Mouse (Mus musculus) adrenal gland, postnatal 4 days (tissue): ENCODE results near the gene Flywch2. TPM values are rescaled to one million over a fixed set of nuclear protein-coding genes. Genes with fewer than 3 reads are reported as not detected.
"Not testable (repeated sequence)": the region's sequence is repeated elsewhere in the genome, so short reads cannot be mapped to it uniquely, and the experiment has no call there.

Source experiments
- DNase-seq, 2 experiments: peaks; one replicate each; pipeline ENCODE4 v3.0.0; 2021 to 2022; ENCODE audit warnings: low spot score in 2 of 2, mixed read lengths in 2 of 2
- total RNA-seq, 2 experiments: library from RNA; stranded (reverse); gene quantifications; 2 replicates each; pipeline ENCODE4 v1.2.3; 2021

Gene Flywch2
- total RNA-seq, 2 experiments from 2014 or later, result 14.0 to 14.4 TPM

DNA sequence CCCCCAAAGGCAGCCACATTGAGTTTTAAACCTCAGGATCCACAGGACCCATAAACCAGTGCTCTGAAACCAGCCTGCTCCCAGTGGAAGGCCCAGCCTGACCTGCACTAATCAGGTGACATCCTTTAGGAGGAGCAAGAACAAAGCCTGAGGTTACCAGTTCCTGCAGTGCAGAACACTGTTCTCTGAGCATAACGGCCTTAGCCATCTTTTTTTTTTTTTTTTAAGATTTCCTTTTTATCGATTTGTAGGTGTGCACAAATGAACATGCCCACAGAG, 5.1 kb upstream of the Flywch2 start:
- no peak for DNase-seq

DNA sequence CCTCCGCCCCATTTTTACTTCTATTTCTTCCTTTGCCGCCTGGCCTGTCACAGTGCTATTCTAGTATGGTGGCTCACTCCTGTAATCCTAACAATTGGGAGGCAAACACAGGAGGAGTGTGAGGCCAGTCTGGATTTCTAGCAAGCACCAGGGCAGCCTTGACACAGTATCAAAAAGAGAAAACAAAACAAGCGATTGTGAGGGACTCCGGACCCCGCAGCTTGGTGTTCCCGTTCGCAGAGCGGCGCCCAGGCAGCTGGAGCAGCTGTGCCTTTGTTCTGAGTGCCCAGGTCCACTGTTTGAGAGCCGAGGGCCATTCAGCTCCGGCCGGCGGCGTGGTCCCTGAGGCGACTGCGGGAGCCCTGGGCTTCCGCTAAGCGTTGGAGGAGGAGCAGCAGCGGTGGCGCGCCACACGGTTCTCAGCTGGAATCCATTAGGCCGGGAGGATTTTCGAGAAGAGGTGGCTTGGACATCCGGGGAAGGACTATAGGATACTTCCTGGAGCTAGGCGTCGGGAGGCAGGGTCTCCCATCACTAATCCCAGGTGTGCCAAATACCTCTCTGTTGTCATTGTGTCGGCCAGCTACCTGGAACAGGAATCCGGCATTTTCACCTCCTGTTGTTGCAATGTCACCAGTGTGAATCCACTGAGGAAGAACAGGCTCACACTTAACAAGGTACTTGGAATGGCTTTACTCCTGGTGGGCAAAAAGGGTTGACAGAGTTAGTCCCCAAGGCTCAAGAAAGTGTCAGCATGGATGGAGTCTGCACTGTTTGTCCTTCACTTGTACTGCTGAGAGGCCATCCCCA, 4.6 kb upstream of the Flywch2 start, which contains the start of gene Srrm2:
TSS of gene Srrm2 (plus strand) at position 264 of the 810 bp plus-strand sequence.
- peak; percentile 37 to 52 for DNase-seq

DNA sequence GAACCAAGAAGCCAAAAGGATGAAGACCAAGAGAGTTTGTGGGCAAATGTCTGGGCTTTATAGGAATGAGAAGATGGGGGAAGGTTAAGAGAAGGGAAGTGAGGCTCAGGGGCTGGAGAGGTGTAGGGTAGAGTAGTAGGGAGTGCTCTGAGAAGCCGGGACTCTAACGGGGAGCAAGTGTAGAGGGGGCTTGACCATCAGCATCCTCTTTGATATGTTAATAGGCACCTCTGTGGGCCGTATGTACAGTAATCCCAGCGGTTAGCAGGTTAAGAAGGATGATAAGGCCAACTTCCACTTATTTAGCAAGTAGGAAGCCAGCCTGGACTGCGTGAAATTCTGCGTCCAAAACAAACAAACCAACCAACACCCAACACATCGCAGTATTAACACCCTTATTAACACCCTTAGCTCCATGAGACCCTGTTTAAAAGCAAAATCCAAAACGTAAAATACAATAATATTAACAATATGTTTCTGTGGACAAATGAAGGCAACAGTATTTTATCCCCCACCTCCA, 3.9 kb upstream of the Flywch2 start:
- DNase-seq, result no peak

DNA sequence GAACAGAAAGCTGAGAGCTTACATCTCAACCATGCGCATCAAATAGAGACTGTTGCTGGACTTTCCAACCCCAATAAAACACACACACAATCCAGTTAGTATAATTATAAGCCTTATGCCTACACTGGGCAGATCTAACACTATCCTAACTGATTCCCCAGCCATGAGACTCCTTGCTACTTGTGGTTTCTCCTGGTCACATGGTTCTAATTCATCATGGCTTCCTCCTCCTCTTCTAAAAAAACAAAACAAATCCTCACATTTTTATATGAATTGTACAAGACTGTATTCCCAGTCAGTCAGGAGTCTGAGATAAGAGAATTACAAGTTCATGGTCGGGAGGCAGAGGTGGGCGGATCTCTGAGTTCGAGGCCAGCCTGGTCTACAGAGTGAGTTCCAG, 3.1 kb upstream of the Flywch2 start:
- no peak for DNase-seq

DNA sequence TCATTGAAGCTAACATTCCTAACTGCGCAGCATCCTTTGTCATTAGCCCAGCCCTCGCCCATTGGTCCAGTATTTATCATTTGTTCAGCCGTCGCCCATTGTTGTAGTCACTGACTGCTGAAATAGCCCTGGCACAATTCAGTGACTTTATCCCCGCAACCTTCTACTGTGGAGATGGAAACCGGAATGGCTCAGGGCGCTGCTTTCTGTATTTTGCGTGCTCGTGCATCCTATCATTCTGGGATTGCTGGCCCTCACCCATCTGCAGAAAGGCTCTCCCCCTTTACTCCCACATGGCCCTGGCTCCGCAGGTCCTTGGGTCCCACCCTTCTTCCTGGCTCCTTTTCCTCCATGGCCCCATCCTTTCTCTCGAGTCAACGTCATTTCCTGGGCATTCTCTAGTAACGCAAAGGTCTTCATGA, 640 bp upstream of the Flywch2 start:
- no peak for DNase-seq

DNA sequence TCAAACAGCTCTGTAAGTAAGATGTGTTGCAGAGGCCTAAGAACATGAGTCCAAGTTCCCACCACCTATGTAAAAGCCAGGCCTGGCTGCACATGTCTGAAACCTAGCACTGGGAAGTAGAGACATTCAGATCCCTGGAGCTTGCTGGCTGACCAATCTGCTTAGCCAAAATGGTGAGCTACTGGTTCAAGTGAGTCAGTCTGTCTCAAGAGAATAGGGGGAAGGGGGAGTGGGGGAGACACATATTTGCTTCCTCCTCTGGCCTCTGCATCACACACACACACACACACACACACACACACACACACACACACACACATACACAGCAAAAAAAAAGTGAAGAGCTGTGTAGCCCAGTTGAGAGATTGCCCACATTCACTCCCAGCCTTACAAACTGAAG, 2.5 kb downstream of the Flywch2 start:
- no peak for DNase-seq

DNA sequence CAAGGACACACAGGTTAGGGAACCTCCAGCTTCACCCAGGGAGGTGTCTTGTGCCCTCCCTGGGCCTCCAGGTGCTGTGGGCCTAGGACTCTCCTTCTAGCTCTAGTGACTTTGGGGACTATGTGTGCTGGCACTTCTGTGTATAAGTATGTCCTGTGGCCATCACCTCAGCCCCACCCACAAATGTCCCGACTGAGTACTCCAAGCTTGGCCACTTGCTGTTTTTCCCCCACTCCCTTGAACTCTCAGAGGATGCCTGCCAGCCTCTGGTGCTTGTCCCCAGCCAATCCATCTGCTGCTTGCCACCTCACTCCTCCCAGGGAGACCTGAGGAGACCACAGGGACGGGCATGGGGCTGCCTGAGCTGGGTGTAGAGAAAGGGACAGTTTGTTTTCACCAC, 7.4 kb downstream of the Flywch2 start:
- DNase-seq, result no peak

DNA sequence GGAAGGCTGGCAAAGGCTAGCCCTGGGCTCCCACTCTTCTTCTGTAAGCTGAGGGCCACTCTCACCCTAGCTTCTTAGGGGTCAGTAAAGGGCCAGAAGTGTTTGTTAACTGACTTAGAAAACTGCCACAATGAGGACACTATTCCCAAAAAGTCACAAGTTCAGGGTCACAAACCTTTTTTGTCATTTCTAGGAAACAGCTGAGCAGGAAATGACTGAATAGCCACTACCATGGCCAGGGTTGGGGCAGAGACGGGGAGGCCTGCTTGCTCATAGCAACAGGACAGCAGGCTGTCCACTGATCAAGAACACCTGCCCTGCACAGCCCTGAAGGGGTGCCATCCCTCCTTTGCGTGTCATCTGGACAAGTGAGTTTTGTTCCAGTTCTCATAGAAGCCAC, 8.7 kb downstream of the Flywch2 start:
- DNase-seq, result no peak

DNA sequence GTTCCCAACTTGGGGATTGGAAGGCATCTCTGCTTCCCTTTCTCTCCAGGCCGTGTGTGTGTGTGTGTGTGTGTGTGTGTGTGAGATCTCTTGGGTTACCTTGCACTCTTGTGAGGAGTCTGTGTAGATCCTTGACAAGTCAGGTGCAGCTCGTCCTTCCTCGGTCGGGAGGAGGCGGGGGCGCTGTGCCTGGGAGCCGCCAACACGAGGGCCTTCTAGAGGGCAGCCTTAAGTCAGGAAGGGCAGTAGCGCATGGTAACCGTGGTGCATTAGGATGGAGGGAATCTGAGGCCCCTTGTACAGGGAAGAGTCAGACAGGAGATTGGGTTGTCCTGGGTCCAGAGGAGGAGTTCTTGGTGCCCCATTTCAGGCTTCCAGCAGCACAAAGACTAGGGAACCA, 9.7 kb downstream of the Flywch2 start:
- no peak for DNase-seq

DNA sequence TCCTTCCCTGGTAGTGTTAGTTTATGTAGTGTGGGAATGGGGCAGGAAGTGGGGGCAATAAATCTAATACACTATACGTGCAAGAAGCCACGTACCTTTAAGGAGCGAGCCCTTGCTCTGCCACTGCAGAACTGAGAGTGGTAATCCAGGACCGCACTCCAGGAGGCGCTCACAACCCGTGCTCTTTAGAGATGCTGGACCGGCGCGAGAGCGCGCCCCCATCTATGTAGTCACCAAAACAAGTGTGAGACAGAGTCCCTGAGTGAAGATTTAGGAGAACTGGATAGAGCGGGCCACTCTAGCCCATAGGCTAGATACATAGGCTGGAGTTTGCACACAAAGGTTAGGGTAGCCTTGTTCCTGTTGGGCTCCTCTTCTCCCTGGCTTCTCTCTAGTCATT, 11.8 kb downstream of the Flywch2 start:
- peak; percentile 62 to 76 for DNase-seq

DNA sequence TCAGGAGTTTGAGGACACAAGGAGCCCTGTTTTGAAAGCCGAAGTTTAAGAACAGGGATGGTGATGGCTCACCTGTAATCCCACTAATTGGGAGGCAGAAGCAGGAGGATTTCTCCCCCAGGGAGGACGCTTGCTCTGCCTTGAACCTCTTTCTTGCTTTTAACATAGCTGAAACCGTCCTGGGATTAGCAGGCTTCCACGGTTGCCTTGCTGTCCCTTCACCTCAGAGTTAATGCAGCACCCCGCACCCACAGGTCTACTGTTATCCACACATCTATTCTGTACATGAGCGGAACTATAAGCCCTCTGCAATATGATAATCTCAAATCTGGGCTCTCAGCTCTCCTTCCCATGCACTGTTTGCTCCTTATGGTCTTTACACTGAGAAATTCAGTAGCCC, 12.2 kb downstream of the Flywch2 start:
- DNase-seq, result no peak

DNA sequence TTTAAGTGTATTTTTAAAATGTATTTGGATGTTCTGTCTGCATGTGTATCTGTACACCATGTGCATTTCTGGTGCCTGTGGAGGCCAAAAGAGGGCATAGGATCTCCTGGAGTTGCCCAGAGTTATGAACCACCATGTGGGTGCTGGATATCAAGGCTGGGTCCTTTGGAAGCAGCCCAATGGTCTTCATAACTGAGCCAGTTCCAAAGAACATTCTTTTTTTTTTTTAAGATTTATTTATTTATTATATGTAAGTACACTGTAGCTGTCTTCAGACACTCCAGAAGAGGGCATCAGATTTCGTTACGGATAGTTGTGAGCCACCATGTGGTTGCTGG, 13.7 kb downstream of the Flywch2 start:
- DNase-seq, result not testable (repeated sequence)

DNA sequence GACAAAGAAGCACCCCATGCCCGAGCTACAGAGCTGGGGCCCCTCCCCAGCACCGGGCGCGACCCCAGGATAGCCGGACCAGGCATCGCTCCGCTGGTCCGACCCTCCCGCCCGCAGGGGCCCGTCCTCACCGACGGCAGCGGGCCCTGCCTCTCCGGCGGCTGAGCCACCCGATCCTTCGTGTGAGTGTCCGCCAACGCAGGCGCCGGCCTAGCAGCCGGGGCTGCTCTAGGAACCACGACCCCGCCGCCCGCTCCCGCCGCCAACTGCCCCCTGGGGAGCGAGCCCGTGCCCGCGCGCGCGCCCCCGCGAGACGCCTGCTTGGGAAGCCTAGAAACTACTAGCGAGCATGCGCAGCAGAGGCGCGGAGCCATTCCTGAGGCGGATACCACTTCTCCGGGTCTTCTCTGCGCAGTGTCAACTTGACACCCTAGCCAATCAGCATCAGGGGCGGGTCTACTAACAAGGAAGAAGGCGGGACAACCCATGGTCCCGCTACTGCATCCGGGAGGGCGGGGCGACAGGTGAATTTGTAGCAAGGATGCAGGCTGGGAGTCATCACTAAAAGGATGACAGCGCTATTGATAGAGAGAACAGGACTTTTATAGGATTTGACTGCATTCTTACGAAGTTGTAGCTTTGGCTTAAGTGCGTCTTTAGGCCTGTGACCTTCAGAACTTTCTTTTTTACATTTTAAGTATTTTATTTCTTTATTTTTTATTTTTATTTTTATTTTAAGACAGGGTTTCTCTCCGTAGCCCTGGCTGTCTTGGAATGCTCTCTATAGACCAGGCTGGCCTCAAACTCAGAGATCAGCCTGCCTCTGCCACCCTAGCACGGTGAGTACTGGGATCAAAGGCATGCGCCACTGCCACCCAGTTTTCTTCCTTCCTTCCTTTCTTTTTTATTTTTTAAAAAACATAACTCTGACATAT, 14.3 kb downstream of the Flywch2 start, which contains the start of gene Flywch1:
TSS of gene Flywch1 (minus strand) at position 319 of the 935 bp plus-strand sequence.
- DNase-seq, result peak; percentile 91 to 95

DNA sequence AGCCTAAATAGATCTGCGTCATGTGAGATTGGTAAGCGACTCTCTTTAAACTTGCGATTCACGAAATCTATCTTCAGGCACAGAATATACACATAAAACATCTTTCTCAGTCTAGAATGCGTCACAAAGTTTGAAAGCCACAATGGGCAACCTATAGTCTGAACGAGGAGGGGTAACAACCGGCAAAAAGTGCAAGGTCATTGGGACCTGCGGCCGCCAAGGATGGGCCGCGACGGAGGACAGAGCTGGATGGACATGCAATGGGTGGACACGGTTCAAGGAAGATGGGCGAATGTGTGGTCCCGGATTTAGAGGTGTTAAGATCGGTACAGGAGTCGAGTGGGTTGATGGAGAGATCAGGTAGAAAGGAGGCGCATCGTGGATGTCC, 15.0 kb downstream of the Flywch2 start:
- DNase-seq, result no peak

DNA sequence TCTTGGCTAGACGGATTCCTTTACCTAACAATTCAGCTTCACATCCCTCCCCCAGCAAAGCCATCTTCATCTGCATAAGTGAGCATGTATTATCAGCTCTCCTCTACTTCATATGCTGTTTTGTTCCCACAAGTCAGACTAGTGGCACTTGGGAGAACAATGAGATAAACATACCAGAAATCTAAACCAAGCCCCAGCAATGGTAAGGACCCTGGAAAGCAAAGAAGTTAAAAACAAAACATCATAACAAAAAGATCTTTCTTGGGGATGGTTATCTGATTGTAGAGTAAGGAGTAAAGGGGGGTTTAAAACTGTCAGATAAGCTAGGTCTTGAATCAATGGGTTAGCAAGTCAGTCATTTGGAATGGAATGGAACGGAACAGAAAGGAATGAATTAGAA, 15.4 kb downstream of the Flywch2 start:
- no peak for DNase-seq

DNA sequence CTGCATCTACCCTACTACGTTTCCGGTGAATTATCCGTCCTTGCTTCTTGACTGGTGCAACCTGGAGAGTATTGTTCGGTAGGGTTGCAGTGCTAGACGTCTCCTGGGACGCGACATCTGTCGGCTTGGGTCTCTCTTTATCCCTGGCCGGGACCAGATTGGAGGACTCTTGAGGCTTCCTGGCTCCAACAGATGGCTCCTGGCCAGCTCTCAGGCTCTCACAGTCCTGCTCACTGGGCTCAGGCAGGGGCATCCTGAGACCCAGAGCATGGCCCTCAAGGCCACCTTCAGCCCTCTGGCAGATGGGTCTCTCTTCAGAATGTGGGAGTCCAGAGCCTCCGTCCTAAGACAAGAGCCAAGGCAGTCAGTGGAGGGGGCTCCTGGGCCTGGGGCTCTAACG, 22.9 kb downstream of the Flywch2 start:
- DNase-seq, result no peak

DNA sequence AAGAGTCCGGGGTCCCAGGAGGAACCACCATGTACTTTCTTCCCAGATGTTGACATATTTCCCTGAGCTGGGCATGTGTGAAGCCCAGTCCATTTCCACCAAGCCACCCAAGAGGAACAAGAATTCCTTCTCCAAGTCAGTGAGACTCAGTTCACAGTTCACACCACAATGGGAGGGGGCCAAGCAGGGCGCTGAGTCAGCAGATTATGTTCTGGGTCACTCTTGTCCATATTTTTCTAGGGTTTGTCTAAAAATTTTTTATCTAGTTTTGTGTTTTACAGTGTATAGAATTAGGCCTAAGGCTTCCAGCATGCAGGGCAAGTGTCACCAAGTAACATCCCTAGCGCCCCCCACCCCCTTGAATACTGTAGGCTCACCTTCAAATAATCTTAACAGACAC, 24.7 kb downstream of the Flywch2 start:
- DNase-seq, result no peak

DNA sequence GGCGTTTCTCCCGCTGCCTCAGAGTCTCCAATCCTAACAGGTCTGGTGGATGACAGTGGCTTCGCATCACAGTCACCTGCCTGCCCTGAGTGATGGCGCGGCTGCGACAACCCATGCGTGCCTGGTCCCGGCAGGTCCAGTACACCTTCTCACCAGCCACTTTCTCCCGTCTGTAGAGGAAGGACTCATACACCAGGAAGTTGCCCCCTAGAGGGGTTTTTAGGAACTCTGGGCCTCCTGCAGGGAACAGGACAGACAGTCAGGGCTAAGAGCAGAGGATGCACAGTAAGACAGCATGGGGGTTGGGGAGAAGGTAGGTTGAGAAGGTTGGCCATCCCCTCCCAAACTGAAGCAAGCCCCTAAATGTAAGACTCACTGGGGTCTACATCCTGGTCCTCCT, 25.6 kb downstream of the Flywch2 start:
- no peak for DNase-seq

DNA sequence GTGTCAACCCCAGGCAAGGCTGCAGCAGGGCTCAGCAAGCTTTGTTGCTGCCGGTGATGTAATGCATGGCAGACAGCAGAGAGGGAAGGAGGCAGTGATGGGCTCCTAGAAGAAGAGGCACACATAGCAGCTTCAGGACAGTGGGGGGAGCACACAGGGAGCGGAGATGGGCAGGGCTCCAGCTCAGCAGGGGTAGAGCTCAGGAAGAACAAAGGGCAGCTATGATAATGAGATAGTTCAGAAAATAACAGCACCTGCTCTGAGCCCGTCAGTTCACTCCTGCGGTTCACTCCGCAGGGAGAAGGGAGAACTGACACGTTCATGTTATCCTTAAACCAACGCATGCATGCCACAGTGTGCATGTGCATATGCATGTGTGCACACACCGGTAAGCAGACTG, 27.1 kb downstream of the Flywch2 start:
- no peak for DNase-seq

DNA sequence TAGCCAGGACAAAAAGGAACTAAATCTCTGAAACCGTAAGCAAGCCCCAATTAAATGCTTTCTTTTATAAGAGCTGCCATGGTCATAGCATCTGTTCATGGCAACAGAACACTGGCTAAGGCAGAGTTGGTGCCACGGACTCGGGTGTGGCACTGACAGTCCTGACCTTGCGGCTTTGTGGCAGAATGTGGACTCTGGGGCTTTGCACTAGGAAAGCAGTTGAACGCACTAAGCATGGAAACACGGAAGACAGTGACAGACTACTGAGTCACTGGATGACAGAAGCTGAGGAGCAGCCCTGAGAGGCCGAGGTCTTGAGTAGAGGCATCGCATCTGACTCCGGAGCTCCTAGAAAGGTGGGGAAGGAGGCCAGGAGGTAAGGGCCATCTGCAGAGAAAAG, 28.3 kb downstream of the Flywch2 start:
- no peak for DNase-seq

DNA sequence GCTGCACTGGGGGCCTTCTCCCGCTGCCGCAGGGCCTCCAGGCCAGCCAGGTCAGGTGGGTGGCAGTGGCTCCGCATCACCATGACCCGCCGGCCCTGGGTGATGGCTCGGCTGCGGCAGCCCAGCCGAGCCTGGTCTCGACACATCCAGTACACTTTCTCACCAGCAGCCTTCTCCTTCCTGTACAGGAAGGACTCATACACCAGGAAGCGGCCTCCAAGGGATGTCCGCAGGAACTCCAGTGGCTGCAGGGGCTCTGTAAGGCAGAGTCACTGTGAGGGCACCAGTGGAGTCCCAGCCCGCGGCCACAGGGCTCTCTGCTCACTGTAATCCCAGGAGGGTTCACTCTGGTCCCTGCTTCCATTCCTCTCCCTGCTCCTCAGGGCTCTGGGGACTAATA, 30.2 kb downstream of the Flywch2 start:
- DNase-seq, result no peak
